Comparison of ENCODE assay signal across 16 mouse cellular contexts in genomic region chr13:69498276-69498675, GRCm38 (mm10).
"Had no signal": no experiment of that assay in that cellular context is flagged by ENCODE, and none has a peak within 500 bp of the region (broad histone marks: within the 10 kb centered on the region; RNA-seq: fewer than 3 reads in every experiment).

No protein-coding gene starts in this region.

- H3K27me3 ChIP-seq: limb, embryonic 15.5 days; liver, embryonic 12.5 days; megakaryocyte, embryonic 14.5 days; neural tube, embryonic 15.5 days had no signal

- DNase-seq: kidney, postnatal 36 days; layer of hippocampus, adult 9-11 months; layer of hippocampus, postnatal 36 days; lung, embryonic 14.5 days; lung, postnatal 14 days; right cerebral cortex, adult 18-20 months; right cerebral cortex, postnatal 25 days; thymus, postnatal 36 days had no signal

- H3K4me2 ChIP-seq: limb, embryonic 15.5 days; liver, embryonic 12.5 days; lung, embryonic 14.5 days; midbrain, embryonic 11.5 days; neural tube, embryonic 15.5 days had no signal

- H3K9ac ChIP-seq: limb, embryonic 15.5 days; liver, embryonic 12.5 days; lung, embryonic 14.5 days; neural tube, embryonic 15.5 days had no signal

- H3K9me3 ChIP-seq: limb, embryonic 15.5 days; liver, embryonic 12.5 days; megakaryocyte, embryonic 14.5 days; neural tube, embryonic 15.5 days had no signal

- H3K27ac ChIP-seq: kidney, postnatal 0 days; limb, embryonic 15.5 days; liver, embryonic 12.5 days; macrophage; neural tube, embryonic 15.5 days had no signal

- H3K4me3 ChIP-seq: limb, embryonic 15.5 days; liver, embryonic 12.5 days; megakaryocyte, embryonic 14.5 days; myocyte; neural tube, embryonic 15.5 days had no signal

- ATAC-seq: liver, embryonic 12.5 days had no signal

- H3K4me1 ChIP-seq: limb, embryonic 15.5 days; megakaryocyte, embryonic 14.5 days; neural tube, embryonic 15.5 days had no signal
